Mouse (Mus musculus) spleen, adult 2 months (tissue): ENCODE measurements at regions not wholly inside any gene's neighbourhood (a gene's known extent, or its start where the extent isn't known, plus 50 kb on each side); places are given as distances from the start of the nearest gene placed in this dataset.

Experiments
- DNase-seq, 2 experiments: peaks; one replicate each; pipeline versions ENCODE4 v3.0.0 to v3.0.0-alpha.2; 2012 to 2021; ENCODE audit warnings: low spot score in 2 of 2, low read depth in 1 of 2
- H3K27ac ChIP-seq: fragments of 200-500 bp; 2 replicates; pipeline ENCODE4 v1.5.1; 2012; ENCODE audit warnings: low read length, inconsistent platforms; ENCODE audit not compliant: insufficient read depth
- H3K27me3 ChIP-seq: fragments of 200-500 bp; 2 replicates; pipeline ENCODE4 v1.6.1; 2012; ENCODE audit warnings: mild to moderate bottlenecking, moderate library complexity, low read length, inconsistent platforms; ENCODE audit not compliant: control insufficient read depth, insufficient read depth
- H3K36me3 ChIP-seq: fragments of 200-500 bp; 2 replicates; pipeline ENCODE4 v1.6.1; 2012; ENCODE audit warnings: mild to moderate bottlenecking, low read length, inconsistent platforms; ENCODE audit not compliant: control insufficient read depth, insufficient read depth
- H3K4me1 ChIP-seq: fragments of 200-500 bp; 2 replicates; pipeline ENCODE4 v1.6.1; 2011; ENCODE audit warnings: inconsistent platforms; ENCODE audit not compliant: control insufficient read depth, insufficient read depth, insufficient read length
- H3K4me3 ChIP-seq: fragments of 200-500 bp; 2 replicates; pipeline ENCODE4 v1.5.1; 2011; ENCODE audit warnings: mild to moderate bottlenecking, inconsistent platforms; ENCODE audit not compliant: insufficient read depth, insufficient read length; ENCODE audit errors: extremely low read depth
- CTCF ChIP-seq: fragments of 200-500 bp; IDR thresholded peaks from 2 replicates; pipeline ENCODE4 v1.5.1; 2011; ENCODE audit warnings: mild to moderate bottlenecking, inconsistent platforms; ENCODE audit not compliant: insufficient read depth, insufficient read length, insufficient replicate concordance; ENCODE audit errors: extremely low read depth
- POLR2A ChIP-seq: fragments of 200-500 bp; IDR thresholded peaks from 2 replicates; pipeline ENCODE4 v1.6.1; 2011; ENCODE audit warnings: low read depth, low read length, inconsistent platforms
- WGBS: fragments of 180-500 bp; shearing (Covaris S2); methylation state at CpG from one replicate; pipeline ENCODE4 v1.1.7; 2018; 5-methylcytosine and 5-hydroxymethylcytosine counted together

GRCm38 (mm10) chr4:152725881-152726280 lies 248.2 kb upstream of the Kcnab2 start:
- no peaks in the 10 kb centered on the region for H3K27me3 ChIP-seq
- H3K4me1 ChIP-seq: no peaks in the 10 kb centered on the region
- H3K36me3 ChIP-seq: no peaks in the 10 kb centered on the region
- no peak overlapping the region for H3K27ac ChIP-seq
- H3K4me3 ChIP-seq: no peak overlapping the region
- TF ChIP-seq POLR2A (no peak), CTCF (no peak)
- DNase-seq: no peak
- 76% methylated on average over 5 of the region's 5 CpGs for WGBS

DNA sequence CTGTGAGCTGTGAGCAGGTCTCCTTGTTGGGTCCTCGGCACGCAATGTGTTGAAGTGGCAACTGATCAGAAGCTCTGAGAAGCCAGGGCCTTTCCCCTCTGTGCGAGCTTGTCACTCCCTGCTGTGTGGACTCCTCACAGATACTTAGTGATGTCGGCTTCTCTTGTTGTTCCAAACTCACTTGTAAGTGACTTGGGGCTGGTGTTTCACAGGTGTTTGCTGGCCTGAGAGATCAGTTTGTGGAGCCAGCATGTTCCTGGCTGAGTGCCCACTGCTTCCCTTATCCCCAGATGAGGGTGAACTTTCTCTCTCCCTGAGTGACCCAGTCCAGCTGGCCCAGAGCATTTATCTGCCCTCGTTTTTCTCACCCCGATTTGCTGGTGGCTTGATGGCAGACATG lies 247.8 kb upstream of the Kcnab2 start:
- Histone ChIP-seq H3K36me3 (no peaks in the 10 kb centered on the region), H3K27me3 (no peaks in the 10 kb centered on the region), H3K4me1 (no peaks in the 10 kb centered on the region), H3K27ac (no peak overlapping the region), H3K4me3 (no peak overlapping the region)
- TF ChIP-seq CTCF: no peak
- TF ChIP-seq POLR2A: no peak
- 78% methylated on average over 6 of the region's 6 CpGs for WGBS
- DNase-seq: no peak

GRCm38 (mm10) chr4:152724741-152725140 lies 247.1 kb upstream of the Kcnab2 start:
- TF ChIP-seq POLR2A: no peak
- TF ChIP-seq CTCF: no peak
- Histone ChIP-seq H3K27me3 (no peaks in the 10 kb centered on the region), H3K27ac (no peak overlapping the region), H3K4me1 (no peaks in the 10 kb centered on the region), H3K4me3 (no peak overlapping the region), H3K36me3 (no peaks in the 10 kb centered on the region)
- 91% methylated on average over 7 of the region's 7 CpGs for WGBS
- DNase-seq: no peak

DNA sequence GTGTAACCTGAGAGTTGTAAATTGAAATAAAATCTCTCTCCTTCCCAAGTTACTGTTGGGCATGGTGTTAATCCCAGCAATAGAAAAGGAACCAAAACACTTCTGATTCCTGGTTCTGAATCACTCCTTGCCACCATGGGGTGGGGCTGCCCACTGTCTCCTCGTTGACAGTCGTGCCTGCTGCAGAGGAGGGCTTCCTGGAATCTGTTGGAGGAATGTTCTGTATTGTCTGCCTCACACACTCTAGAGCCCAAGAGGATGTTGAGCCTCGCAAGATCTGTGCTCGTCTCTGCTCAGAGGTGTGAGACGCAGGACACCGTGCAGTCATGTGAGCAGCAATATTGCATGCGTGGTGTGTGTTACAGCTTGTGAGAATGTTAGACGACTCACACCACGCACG lies 246.4 kb upstream of the Kcnab2 start:
- Histone ChIP-seq H3K4me1 (no peaks in the 10 kb centered on the region), H3K27me3 (no peaks in the 10 kb centered on the region), H3K4me3 (no peak overlapping the region), H3K36me3 (no peaks in the 10 kb centered on the region), H3K27ac (no peak overlapping the region)
- no peak for DNase-seq
- 76% methylated on average over 10 of the region's 10 CpGs for WGBS
- no peak for TF ChIP-seq POLR2A
- no peak for TF ChIP-seq CTCF

- 39% methylated on average over 8 of the region's 8 CpGs for WGBS
- Histone ChIP-seq H3K27ac (no peak overlapping the region), H3K27me3 (no peaks in the 10 kb centered on the region), H3K4me1 (no peaks in the 10 kb centered on the region), H3K36me3 (no peaks in the 10 kb centered on the region), H3K4me3 (no peak overlapping the region)
- TF ChIP-seq CTCF: no peak
- no peak for TF ChIP-seq POLR2A
- no peak for DNase-seq
These were observed 242.9 kb upstream of the Kcnab2 start for GRCm38 (mm10) chr4:152720528-152720927.

DNA sequence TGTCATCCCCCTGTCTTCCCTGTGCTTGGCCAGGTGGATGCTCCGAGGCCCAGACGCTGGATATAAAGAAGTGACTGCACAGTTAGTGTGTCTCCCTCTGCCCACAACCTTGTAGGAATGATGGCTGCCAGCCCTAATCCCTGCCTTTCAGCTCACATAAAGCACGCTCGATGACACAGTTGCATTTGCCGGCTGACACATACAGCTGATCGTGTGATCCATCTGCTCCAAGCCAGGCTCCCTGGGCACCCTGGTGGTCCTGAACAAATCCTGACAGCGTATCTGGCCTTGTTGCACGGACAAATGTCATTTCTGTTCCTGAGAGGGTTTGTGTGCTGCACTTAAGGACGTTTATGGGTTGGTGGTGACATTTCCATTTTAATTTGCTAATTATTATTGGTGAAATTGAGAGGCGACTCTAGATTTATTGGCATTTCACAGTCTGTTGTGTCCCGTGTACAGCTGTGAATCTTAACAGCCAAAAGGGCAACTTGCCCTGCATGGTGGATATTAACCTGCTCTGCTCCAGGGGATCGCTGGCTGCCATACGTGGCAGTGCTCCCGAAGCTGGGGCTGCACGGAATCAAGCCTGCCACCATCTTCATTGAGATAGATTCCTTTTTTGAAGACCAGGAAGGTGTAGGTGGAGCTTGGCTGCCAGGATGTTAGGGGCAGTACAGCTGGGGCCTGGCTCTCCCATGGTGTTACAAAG lies 241.9 kb upstream of the Kcnab2 start:
- TF ChIP-seq POLR2A (no peak), CTCF (no peak)
- no peaks in the 10 kb centered on the region for H3K36me3 ChIP-seq
- H3K27me3 ChIP-seq: no peaks in the 10 kb centered on the region
- no peak for DNase-seq
- 88% methylated on average over 15 of the region's 15 CpGs for WGBS
- no peaks in the 10 kb centered on the region for H3K4me1 ChIP-seq
- H3K27ac ChIP-seq: no peak overlapping the region
- no peak overlapping the region for H3K4me3 ChIP-seq

GRCm38 (mm10) chr4:152710339-152710738 lies 232.7 kb upstream of the Kcnab2 start:
- no peak for DNase-seq
- WGBS: 88% methylated on average over 5 of the region's 5 CpGs
- Histone ChIP-seq H3K27ac (no peak overlapping the region), H3K4me3 (no peak overlapping the region), H3K4me1 (no peaks in the 10 kb centered on the region), H3K36me3 (no peaks in the 10 kb centered on the region), H3K27me3 (no peaks in the 10 kb centered on the region)
- no peak for TF ChIP-seq POLR2A
- no peak for TF ChIP-seq CTCF
